Mouse (Mus musculus) erythroblast, embryonic 14.5 days (primary cell): ENCODE results near the gene Dars.

Experiments used
- GATA1 ChIP-seq: IDR thresholded peaks from 2 replicates; pipeline ENCODE4 v1.6.1; 2012; ENCODE audit warnings: low read length, inconsistent platforms, mixed read lengths
- TAL1 ChIP-seq: IDR thresholded peaks from 3 replicates; pipeline ENCODE4 v1.6.1; 2012; ENCODE audit warnings: low read length, inconsistent platforms, mixed read lengths

DNA sequence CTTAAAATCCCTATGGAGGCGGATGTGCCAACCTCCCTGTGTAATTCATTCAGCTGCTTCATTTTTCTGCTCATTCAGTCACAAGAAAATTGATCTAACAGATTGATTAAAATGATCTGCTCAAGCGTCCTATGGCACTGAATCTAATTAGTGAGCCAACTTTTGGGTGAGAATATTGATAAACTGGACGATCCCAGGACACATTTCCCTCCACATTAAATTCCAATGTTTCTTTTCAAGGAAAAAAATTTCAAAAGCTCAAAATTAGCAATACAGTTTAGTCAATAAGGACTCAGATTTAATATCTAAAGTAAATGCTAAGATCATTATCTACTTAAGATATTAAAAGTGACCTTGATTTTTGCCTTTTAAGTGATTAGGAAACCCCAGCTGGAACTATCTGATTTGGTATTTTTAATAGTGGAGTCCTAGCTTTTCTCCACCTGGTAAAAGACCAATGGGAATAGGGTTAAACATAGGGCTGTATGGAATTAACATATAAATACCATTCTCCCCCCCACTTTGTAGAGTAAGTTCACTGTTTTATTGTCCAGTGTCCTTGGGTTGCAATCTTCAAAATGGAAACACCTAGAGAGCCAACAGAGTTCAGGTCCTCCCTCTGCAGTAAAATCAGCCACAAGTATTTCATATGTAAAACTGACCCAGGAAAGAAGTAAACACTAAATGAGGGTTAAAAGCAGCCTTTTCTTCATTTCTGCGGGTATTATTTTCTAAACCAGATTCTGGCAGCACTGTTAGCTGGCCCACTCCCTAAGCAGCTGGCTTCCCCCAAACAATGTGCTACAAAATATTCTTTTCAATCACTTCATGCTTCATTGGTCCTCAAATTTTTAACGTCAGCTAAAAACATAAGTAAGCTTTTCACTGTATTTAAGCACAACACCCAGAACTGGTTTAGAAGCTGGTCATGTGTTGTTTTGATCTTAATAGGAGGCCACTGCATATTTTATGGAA is 16.9 kb downstream of the Dars start:
- no peak for TF ChIP-seq GATA1
- TF ChIP-seq TAL1, result no peak
